31 mouse cellular contexts compared by ENCODE assay signal in genomic region chr9:43893086-43893485, GRCm38 (mm10).
"Had no signal": no experiment of that assay in that cellular context is flagged by ENCODE, and none has a peak within 500 bp of the region (broad histone marks: within the 10 kb centered on the region; RNA-seq: fewer than 3 reads in every experiment).

No protein-coding gene starts in this region.

- ATAC-seq: liver, embryonic 12.5 days; liver, postnatal 0 days; lung, postnatal 0 days; midbrain, embryonic 13.5 days; midbrain, embryonic 15.5 days had no signal

- H3K4me1 ChIP-seq: liver, embryonic 12.5 days; liver, embryonic 13.5 days; liver, embryonic 15.5 days; lung, embryonic 15.5 days; megakaryocyte, embryonic 14.5 days; midbrain, embryonic 15.5 days; neural tube, embryonic 12.5 days had no signal

- H3K27ac ChIP-seq: limb, embryonic 10.5 days; limb, embryonic 12.5 days; limb, embryonic 13.5 days; limb, embryonic 15.5 days; liver, embryonic 12.5 days; liver, embryonic 13.5 days; liver, embryonic 14.5 days; liver, embryonic 15.5 days; lung, embryonic 15.5 days; macrophage; midbrain, embryonic 12.5 days; midbrain, embryonic 13.5 days; midbrain, embryonic 15.5 days; neural tube, embryonic 12.5 days; neural tube, embryonic 13.5 days had no signal

- H3K4me2 ChIP-seq: limb, embryonic 12.5 days; limb, embryonic 13.5 days; limb, embryonic 15.5 days; liver, embryonic 11.5 days; liver, embryonic 12.5 days; liver, embryonic 13.5 days; liver, embryonic 15.5 days; lung, embryonic 14.5 days; lung, embryonic 15.5 days; midbrain, embryonic 11.5 days; midbrain, embryonic 12.5 days; midbrain, embryonic 13.5 days; midbrain, embryonic 15.5 days; neural tube, embryonic 12.5 days; neural tube, embryonic 13.5 days had no signal

- H3K9ac ChIP-seq: limb, embryonic 12.5 days; limb, embryonic 13.5 days; limb, embryonic 15.5 days; liver, embryonic 12.5 days; liver, embryonic 13.5 days; liver, embryonic 14.5 days; liver, embryonic 15.5 days; liver, postnatal 0 days; lung, embryonic 14.5 days; lung, embryonic 15.5 days; midbrain, embryonic 12.5 days; midbrain, embryonic 13.5 days; midbrain, embryonic 15.5 days; neural tube, embryonic 12.5 days; neural tube, embryonic 13.5 days had no signal

- DNase-seq: left cerebral cortex, postnatal 4 days; liver; liver, embryonic 13.5 days; liver, postnatal 0 days; lung, adult 18-20 months; lung, adult 2 months; lung, embryonic 14.5 days; lung, postnatal 10 days; lung, postnatal 14 days; lung, postnatal 36 days; lung, postnatal 4 days; midbrain, embryonic 14.5 days had no signal

- H3K27me3 ChIP-seq: liver, embryonic 12.5 days; liver, embryonic 13.5 days; liver, embryonic 15.5 days; midbrain, embryonic 13.5 days; midbrain, embryonic 15.5 days; neural tube, embryonic 12.5 days; neural tube, embryonic 13.5 days had no signal

- H3K9me3 ChIP-seq: limb, embryonic 10.5 days; limb, embryonic 12.5 days; limb, embryonic 13.5 days; limb, embryonic 15.5 days; liver, embryonic 12.5 days; liver, embryonic 13.5 days; liver, embryonic 15.5 days; lung, embryonic 15.5 days; megakaryocyte, embryonic 14.5 days; midbrain, embryonic 12.5 days; midbrain, embryonic 13.5 days; midbrain, embryonic 15.5 days; neural tube, embryonic 12.5 days; neural tube, embryonic 13.5 days had no signal

- H3K36me3 ChIP-seq: limb, embryonic 10.5 days; limb, embryonic 12.5 days; limb, embryonic 13.5 days; limb, embryonic 15.5 days; liver, embryonic 12.5 days; liver, embryonic 13.5 days; liver, embryonic 15.5 days; lung, embryonic 15.5 days; midbrain, embryonic 12.5 days; midbrain, embryonic 13.5 days; midbrain, embryonic 15.5 days; neural tube, embryonic 12.5 days; neural tube, embryonic 13.5 days had no signal

- H3K4me3 ChIP-seq: limb, embryonic 10.5 days; limb, embryonic 12.5 days; limb, embryonic 13.5 days; limb, embryonic 15.5 days; liver, embryonic 12.5 days; liver, embryonic 13.5 days; liver, embryonic 15.5 days; lung, embryonic 15.5 days; megakaryocyte, embryonic 14.5 days; midbrain, embryonic 12.5 days; midbrain, embryonic 13.5 days; midbrain, embryonic 15.5 days; myocyte; neural tube, embryonic 12.5 days; neural tube, embryonic 13.5 days had no signal
